Mouse (Mus musculus): ENCODE data around the gene Zdhhc20. TPM values are rescaled to one million over a fixed set of nuclear protein-coding genes. Genes with fewer than 3 reads are reported as not detected.
A peak's percentile ranks its signal among the peaks of the same experiment; 100 is the strongest.
"Not testable (repeated sequence)": the region's sequence is repeated elsewhere in the genome, so short reads cannot be mapped to it uniquely, and the experiment has no call there.

The Zdhhc20 gene
- total RNA-seq, 2 experiments from 2014 or later: 2.9 to 5.1 TPM

DNA sequence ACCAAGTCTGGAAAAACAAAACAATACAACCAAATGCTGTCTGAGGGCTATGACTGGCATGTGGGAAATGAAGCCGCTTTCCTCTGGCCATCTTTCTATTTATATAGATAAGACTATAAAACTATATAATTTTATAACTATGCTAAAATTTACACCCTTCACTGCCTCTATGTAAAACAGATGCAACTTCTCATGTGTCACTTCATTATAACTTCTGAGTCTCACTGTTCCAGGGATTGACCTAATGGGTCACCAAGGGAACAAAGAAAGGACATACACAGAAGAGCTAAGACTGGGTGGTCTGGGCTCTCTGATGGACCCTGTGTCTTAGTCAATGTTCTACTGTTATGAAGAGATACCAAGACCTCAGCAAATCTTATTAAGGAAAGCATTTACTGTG is 2.9 kb upstream of the Zdhhc20 start:
- no peak for DNase-seq

DNA sequence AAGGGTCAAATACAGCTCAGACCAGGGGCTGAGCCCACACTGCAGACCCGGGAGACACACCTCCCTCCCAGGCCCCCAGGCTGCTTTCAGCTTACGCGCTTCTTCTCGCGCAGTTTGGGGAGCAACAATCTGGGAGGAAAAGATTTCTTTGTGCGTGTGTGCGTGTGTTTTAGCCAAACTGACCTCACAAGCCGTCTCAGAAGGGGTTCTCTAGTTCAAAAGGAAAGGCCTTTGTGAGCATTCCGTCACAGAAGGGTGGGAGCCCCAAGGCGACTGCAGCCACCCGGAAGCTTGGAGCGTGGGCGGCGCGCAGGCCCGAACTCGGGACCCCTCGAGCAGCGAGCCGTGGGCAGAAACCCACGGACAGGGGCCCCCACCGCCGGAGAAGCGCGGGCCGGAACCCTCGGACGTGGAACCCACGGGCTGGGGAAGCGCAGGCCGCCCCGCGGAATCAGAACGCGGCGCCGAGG is 500 bp downstream of the Zdhhc20 start:
- DNase-seq: no peak

DNA sequence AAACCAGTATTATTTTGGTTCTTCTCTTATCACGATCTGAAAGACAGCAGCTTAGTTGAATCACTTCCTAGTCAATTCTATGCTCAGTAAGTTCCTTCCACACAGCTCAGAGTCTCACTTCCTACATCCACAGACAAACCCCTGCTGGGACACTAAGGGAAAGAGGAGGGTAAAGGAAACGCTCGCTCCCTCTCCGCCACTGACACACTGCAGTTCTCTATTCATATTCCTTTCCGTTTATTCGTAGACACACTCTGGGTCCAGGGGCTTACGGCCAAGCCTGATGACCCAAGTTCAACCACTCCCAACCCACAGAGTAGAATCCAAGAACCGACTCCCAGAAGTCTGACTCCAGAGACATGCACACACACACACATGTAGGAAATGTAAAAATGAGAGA is 2.9 kb downstream of the Zdhhc20 start:
- no peak for DNase-seq

DNA sequence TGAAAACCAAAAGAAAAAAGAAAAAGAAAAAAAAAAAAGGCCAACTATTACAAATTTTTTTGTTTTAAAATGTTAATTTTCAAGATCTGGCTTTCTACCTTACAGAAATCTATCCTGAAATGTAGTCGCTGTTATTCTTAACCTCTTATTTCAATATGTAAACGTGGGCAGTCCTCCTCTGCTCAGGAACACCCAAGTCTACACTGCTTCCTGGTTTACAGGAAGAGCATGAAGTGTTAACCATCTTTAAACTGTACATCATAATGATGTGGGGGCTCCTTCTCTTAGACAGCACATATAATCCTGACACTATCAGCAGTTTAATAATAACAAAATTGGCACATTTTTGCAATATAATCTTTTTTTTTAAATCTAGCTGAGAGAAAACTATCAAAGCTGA is 4.0 kb downstream of the Zdhhc20 start:
- no peak for DNase-seq

DNA sequence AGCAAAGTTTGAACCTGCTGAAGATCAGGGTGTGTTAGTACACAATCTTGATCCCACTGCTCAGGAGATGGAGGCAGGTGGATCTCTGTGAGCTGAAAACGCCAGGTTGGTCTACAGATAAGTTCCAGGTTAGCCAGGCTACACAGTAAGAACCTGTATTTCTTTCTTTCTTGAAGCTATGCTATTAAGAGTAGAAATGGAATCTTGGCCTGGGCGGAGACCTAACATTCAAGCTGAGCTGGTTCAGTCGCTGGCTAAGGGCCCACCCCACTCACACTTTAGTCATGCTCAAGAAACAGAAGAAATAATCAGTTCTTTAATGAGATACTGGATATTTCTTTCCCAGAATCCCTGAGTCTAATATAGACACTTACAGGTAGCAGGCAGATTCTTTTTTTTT is 6.7 kb downstream of the Zdhhc20 start:
- DNase-seq: no peak

DNA sequence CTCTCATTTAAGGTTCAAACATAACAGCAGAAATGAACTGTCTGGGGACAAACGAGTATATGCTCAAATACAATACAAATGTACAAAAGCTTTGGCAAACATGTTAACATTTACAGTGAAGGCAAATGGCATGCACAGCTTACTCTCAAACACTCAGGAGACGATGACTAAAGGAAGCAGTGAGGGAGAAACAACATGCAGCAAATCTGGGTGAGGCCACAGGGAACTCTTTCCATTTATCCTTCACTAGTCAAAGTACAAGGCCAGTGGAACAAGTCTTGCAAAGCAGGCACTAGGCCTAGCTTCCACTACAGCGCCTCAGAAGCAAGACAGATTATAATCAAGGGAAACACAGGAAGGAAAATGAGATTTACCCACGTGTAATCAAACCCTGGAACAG is 7.4 kb downstream of the Zdhhc20 start:
- no peak for DNase-seq

DNA sequence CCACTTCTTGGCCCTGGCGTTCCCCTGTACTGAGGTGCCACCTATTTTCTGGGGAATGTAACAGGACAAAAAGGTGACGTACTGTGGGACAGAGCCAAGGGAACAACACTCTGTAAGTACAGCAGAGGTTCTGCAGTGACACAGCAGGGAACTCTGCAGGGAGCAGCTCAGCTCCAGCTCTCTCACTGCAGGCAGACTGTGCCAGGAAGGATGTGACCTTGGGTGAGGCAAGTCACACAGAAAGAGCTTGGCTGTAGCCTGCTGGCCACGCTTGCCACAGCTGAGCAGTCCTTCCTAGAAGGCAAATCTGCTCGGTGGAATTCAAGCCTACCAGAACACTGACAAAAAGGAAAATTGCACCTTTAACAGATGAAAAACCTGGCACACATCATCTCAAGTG is 8.3 kb downstream of the Zdhhc20 start:
- peak; percentile 79 for DNase-seq

DNA sequence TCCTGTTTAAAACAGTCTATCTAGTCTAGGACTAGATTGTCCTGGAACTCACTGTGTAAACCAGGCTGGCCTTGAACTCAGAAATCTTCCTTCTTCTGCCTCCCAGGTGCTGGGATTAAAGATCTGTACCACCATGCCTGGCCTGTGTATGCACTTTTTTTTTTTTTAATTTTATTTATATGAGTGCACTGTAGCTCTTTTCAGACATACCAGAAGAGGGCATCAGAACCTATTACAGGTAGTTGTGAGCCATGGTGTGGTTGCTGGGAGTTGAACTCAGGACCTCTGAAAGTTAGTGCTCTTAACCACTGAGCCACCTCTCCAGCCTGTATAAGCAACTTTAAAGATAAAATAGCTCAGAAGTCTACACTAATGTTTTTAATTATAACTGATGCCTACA is 9.0 kb downstream of the Zdhhc20 start:
- DNase-seq: no peak

DNA sequence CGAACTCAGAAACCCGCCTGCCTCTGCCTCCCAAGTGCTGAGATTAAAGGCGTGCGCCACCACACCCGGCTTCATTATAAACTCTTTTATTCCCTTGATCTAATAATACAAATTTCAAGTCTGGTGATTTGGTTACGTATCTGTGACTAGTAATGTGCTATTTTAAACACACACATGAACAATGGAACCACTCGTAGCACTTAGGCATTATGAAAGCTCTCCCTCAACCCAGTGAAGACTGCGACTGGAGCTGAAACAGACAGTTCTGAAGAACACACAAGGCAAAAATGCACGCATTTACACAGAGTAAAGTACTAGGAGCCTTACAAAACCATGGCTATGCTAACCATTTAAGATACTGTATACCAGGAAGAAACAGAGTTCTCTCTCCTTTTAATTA is 12.2 kb downstream of the Zdhhc20 start:
- DNase-seq: no peak

DNA sequence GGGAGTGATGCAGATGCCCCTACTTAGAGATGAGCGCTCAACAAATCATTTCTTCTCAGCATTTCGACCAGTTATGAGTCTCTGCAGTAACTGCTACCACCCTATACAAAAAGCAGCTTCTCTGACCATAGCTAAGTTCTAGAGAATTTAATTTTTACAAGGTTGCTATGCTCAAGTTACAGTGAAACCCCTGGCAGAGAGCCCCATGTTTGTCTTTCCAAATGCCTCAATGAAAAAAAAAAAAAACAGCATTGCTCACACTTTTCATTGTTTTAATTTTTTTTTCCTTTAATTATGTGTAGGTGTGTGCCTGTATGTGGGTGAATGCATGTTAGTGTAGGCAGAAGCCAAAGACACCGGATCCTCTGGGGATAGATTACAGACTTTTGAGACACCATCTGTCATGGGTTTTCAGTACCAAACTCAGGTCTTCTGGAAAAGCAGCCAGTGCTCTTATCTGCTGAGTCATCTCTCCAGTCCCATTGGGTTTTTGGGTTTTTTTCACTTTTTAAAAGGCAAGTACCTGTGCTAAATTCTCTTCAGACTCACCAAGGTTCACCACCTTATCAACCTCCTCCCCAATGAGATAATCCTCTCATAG is 23.3 kb downstream of the Zdhhc20 start:
- no peak for DNase-seq

DNA sequence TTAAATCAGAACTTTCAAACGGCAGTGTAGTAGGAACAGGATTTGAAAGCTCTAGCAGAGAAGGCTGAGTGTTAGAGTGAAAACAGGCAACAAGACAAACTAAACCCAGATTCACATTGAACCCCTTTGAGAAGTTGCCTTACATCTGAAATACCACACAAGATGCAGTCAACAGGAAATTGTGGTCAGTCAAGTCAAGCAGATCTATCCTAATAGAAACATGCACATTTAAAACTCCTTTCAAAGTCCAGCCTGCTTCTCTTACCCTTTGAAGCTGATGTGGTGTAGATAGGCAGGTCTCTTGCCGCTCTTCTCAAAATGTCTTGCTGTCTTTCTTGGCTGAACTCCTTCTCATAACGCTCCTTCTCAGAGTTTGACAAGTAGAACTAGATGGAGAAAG is 24.8 kb downstream of the Zdhhc20 start:
- DNase-seq: no peak

DNA sequence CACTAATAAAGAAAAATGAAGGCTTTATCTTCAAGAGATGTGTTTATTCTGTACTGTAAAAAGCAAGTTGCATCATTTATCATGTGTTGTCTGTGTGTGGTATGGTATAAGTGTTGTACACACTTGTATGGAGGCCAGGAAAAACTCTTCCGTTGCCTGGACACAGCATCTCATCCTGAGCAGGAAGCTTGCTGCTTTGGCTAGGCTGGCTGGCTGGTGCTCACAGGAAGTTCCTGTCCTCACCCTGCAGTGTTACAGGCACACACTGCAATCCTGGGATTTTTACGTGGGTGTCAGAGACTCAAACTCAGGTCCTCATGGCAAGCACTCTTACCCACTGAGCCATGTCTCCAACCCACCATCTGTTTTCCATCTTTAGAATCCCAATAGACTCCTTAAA is 26.9 kb downstream of the Zdhhc20 start:
- DNase-seq: no peak

DNA sequence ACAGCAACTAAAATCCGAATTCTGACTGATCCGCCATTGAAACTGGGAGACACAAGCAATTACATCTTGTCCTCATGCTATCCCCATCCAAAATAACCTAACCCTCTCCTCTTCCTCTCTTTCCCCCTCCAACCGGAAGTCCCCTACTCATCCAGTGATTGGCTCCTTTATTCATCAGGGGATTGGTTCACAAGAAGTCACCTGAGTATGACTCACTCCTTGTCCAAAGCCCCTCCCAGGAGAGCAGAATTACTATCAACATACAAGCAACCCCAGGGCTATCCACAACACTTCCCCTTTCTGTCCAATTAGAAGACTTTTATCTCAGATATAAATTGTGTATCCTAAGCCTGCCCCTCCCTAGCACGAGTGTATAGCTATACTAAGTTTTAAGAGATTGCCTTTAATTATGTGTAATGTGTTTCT is 28.1 kb downstream of the Zdhhc20 start:
- no peak for DNase-seq

DNA sequence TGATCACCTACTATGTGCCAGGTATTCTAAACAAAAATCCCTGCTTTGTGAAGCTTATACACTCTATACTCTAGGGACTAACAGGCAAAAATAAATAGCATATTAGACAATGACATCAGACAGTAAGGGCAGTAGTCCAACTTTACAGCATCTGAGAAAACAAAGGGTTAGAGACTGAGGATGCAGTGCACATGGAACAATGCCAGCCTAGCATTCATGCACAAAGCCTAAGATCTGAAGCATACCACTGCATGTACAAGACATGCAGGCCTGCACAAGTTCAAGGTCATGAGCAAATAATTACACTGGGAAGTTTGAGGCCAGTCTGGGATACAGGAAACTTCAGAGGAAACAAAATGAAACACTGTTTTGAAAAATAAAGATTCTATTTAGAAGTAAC is 30.6 kb downstream of the Zdhhc20 start:
- no peak for DNase-seq

DNA sequence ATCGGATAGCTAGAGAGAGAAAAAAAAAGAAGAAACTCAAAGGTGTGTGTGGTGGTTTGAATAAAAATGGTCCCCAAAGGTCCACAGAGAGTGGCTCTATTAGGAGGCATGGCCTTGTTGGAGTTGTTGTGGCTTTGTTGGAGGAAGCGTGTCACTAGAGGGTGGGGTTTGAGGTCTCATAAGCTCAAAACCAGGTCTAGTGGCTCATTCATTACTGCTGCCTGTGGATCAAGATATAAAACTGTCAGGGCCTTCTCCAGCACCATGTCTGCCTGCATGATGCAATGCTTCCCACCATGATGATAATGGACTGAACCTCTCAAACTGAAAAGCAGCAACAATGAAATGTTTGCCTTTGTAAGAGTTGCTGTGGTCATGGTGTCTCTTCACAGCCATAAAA is 31.5 kb downstream of the Zdhhc20 start:
- DNase-seq: no peak

DNA sequence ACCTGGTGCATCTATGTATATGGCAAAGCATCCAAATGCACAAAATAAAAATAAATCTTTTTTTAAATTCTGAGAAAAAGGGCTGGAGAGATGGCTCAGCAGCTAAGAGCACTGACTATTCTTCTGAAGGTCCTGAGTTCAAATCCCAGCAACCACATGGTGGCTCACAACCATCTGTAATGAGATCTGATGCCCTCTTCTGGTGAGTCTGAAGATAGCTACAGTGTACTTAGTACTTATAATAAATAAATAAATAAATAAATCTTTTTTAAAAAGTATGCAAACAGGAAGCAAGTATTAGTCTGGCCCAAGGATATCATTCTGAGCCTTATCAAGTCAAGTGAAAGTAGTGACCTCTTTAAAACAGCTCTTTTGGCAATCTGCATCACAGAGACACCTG is 34.0 kb downstream of the Zdhhc20 start:
- not testable (repeated sequence) for DNase-seq

DNA sequence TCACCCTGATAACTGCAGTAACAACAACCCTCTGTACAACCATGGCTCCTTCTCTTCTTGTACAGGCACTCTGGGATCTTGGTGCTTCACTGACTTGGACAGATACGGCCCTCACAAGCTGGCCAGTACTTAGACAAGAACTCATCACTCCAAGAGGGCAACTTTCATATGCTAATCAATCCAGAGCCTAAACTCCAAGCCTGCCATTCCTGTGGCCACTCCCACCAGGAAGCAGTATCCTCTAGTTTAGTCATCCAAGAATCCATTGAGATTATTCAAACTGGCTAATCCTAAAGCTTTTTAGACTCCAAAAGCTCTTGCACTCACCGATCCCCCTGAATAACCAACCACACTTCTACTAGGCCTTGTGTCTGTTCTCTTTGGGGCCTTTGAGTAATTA is 37.1 kb downstream of the Zdhhc20 start:
- DNase-seq: no peak

DNA sequence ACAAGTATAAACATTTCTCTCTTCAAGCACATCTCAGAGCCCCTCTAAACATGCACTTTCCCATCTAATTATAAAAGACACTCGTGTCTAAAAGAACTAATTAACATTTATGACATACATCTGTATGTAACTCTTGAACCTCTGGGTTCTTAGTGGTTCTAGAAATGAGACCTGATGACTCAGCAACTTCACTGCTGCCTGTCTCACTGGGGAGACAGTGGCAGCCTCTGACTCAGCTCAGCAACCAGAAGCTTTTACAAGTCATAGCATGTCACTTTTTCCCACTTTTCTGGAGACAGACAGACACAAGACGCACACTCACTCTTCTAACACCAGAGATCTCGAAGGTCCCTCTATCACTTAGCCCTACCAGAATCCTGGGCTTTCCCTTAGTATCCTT is 39.7 kb downstream of the Zdhhc20 start:
- no peak for DNase-seq

DNA sequence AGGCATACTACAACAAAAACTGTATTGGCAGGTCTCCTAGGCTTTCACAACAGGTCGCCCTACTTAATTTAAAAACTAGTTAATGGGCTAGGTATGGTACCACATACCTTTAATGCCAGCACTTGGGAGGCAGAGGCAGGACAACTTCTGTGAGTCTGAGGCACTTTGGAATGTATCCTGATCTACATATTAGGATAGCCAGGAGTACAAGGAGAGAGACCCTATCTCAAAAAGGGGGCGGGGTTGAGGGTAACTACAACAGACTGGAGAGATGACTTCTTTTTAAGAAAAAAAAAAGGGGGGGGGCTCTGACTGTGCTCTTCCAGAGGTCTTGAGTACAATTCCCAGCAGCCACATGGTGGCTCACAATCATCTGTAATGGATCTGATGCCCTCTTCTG is 41.4 kb downstream of the Zdhhc20 start:
- no peak for DNase-seq

DNA sequence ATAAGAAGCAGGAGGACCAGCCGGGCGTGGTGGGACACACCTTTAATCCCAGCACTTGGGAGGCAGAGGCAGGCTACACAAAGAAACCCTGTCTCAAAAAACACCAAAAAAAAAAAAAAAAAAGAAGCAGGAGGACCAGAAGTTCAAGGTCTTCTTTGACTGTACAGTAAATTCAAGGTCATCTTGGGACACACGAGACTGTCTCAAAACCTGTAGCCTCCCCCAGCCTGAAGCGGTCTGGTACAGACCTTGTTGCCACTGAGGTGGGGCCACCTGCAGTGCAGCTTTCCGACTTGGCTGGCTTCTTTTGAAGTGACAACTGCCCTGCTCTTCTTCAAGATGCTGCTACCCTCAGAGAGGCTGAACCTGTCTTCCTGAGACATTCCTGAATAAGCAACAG is 42.0 kb downstream of the Zdhhc20 start:
- not testable (repeated sequence) for DNase-seq

DNA sequence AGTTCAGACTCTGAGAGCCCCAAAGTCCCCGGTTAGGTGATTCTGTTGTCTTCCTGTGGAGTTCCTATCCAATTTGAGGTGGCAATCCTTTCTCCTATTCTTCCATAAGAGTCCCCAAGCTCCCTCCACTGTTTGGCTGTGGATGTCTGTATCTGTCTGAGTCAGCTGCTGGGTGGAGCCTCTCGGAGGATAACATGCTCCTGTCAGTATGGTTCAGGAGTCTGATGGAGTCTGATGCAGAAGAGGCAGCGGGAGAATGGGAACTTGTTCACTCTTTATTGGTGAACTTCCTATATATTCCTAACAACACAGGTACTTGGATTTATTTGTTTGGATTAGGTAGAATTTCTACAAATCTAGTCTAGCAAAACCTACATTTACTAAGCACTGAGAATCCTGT is 45.5 kb downstream of the Zdhhc20 start:
- no peak for DNase-seq

DNA sequence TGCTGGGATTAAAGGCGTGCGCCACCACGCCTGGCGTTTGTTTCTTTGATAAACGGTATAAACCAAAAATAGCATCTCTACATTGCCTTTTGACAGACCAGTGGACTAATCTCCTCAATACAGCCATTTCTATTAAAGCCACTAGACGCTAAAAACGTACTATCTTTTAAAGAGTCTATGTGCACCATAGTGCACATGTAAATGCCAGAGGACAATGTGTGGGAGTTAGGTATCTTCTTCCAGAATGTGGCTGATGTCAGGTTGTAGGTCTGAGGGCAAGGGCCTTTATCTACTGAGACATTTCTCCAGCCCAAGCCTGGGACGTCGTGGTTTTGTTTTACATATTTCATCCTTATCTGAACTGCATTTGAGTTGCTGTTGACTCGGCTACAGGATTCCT is 54.9 kb downstream of the Zdhhc20 start:
- no peak for DNase-seq

DNA sequence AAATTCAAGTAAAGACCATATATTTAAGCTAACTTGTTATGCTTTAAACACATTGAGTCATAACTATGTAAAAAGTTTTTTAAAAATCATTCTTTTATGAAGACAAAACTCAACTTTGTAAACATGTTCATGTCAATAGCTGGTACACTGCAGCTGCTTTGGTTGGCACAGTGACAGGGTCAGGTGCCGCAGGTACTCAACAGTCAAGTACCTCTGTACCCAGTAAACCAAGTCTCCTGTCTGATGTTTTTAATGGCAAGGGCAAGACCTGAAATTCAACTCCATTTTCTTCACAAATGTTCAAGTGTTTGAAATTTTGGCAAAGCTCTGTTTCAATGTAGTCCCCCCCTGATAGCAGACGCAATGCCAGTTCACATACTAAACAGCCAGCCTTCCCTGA is 56.5 kb downstream of the Zdhhc20 start:
- no peak for DNase-seq

DNA sequence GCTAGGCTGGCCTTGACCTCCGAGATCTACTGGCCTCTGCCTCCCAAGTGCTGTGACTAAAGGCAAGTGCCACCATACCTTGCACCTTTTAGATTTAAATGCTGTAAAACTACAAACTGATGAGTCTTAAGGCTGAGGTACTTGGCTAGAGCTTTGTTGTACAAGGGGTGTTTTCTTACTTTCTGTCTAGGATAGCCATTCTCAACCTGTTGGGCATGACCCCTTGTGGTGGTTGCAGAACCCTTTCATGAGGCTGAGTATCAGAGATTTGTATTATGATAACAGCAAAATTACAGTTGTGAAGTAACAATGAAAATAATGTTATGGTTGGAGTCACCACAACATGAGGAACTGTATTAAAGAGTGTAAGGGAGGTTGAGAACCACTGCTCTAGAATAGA is 62.8 kb downstream of the Zdhhc20 start:
- no peak for DNase-seq

All from gastrocnemius, postnatal 25 days (tissue).